In the genomic region with DNA sequence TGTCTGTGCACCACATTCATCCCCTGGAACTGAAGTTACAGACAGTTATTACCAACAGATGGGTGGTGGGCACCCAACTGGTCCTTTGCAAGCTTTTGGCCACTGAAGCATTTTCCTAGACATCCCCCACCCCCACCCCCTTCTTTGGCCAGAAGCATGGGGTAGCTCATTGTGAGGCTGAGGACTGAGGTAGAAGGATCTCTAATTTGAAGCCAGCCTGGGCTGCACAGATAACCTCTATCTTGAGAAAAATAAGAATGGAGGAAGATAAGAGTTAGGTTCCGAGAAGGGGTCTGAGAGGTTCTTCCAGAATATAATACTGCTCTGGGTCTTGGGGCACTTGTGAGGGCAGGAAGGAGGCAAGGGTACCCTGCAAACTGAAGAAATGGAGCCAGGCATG, we compare ENCODE assay signal across 23 mouse cellular contexts. TPM values are rescaled to one million over a fixed set of nuclear protein-coding genes. Genes with fewer than 3 reads are reported as not detected.
DNase-seq lines count a peak whose midpoint lies in the region; ATAC-seq and TF ChIP-seq lines count a peak whose summit lies in the region.
"Had no signal": no experiment of that assay in that cellular context is flagged by ENCODE, and none has a peak within 500 bp of the region (broad histone marks: within the 10 kb centered on the region; RNA-seq: fewer than 3 reads in every experiment).

No protein-coding gene starts in this region.

- ATAC-seq in liver, embryonic 12.5 days: peak; percentile 78
- no peak for ATAC-seq in liver, postnatal 0 days
- ATAC-seq in liver, embryonic 15.5 days (ENCODE audit: insufficient read depth): peak; percentile 44; the same call in 1 of the 2 replicates
- ATAC-seq: activated CD4-positive, CD25-positive, alpha-beta regulatory T cell, adult 4 months; CD4-positive, CD25-positive, alpha-beta regulatory T cell, adult 4 months; forebrain, embryonic 14.5 days; forebrain, postnatal 0 days had no signal

- no peak overlapping the region for H3K4me3 ChIP-seq in liver, embryonic 12.5 days
- H3K4me3 ChIP-seq in liver, postnatal 0 days (ENCODE audit: low read depth, low read length): no peak overlapping the region
- no peak overlapping the region for H3K4me3 ChIP-seq in cortical plate, adult 2 months (ENCODE audit: insufficient read depth, low read length)
- H3K4me3 ChIP-seq in liver, embryonic 15.5 days (replicated peaks): no peak overlapping the region
- H3K4me3 ChIP-seq: embryonic facial prominence, embryonic 12.5 days; embryonic facial prominence, embryonic 15.5 days; gastrocnemius, adult 2 months; hindbrain, embryonic 12.5 days; hindbrain, embryonic 15.5 days had no signal

- H3K27me3 ChIP-seq in liver, embryonic 12.5 days (replicated peaks): no peaks in the 10 kb centered on the region
- H3K27me3 ChIP-seq in liver, postnatal 0 days (ENCODE audit: insufficient read depth, low read length): no peaks in the 10 kb centered on the region
- no peaks in the 10 kb centered on the region for H3K27me3 ChIP-seq in liver, embryonic 15.5 days
- H3K27me3 ChIP-seq: embryonic facial prominence, embryonic 12.5 days; embryonic facial prominence, embryonic 15.5 days; hindbrain, embryonic 12.5 days; hindbrain, embryonic 15.5 days had no signal

- TF ChIP-seq POLR2A in cortical plate, adult 2 months (IDR thresholded peaks at IDR 0.05; ENCODE audit: extremely low read depth, insufficient read depth, low read length): no peak

- H3K9me3 ChIP-seq in liver, embryonic 12.5 days (replicated peaks): no peaks in the 10 kb centered on the region
- H3K9me3 ChIP-seq in liver, postnatal 0 days (ENCODE audit: low read length): no peaks in the 10 kb centered on the region
- no peaks in the 10 kb centered on the region for H3K9me3 ChIP-seq in liver, embryonic 15.5 days (replicated peaks)
- H3K9me3 ChIP-seq: embryonic facial prominence, embryonic 12.5 days; embryonic facial prominence, embryonic 15.5 days; hindbrain, embryonic 12.5 days; hindbrain, embryonic 15.5 days had no signal

- peak overlapping the region; percentile 4 for H3K4me2 ChIP-seq in liver, embryonic 12.5 days
- H3K4me2 ChIP-seq in liver, postnatal 0 days (ENCODE audit: low read depth, low read length): no peak overlapping the region
- H3K4me2 ChIP-seq in liver, embryonic 15.5 days: no peak overlapping the region
- H3K4me2 ChIP-seq: embryonic facial prominence, embryonic 12.5 days; embryonic facial prominence, embryonic 15.5 days; heart, embryonic 11.5 days; hindbrain, embryonic 12.5 days; hindbrain, embryonic 15.5 days had no signal

- peaks cover 42% of the 10 kb centered on the region for H3K4me1 ChIP-seq in liver, embryonic 12.5 days
- peaks cover 13% of the 10 kb centered on the region for H3K4me1 ChIP-seq in liver, postnatal 0 days (ENCODE audit: insufficient read depth)
- peaks cover 6% of the 10 kb centered on the region for H3K4me1 ChIP-seq in cortical plate, adult 2 months (ENCODE audit: control insufficient read depth, insufficient read depth, low read length)
- peaks cover 38% of the 10 kb centered on the region for H3K4me1 ChIP-seq in liver, embryonic 15.5 days (replicated peaks)
- H3K4me1 ChIP-seq: embryonic facial prominence, embryonic 12.5 days; embryonic facial prominence, embryonic 15.5 days; hindbrain, embryonic 12.5 days; hindbrain, embryonic 15.5 days had no signal

- WGBS in liver, embryonic 12.5 days (ENCODE audit: insufficient replicate concordance): 22% methylated on average over 1 of the region's 1 CpGs
- WGBS in liver, postnatal 0 days (ENCODE audit: insufficient replicate concordance): 51% methylated on average over 1 of the region's 1 CpGs
- WGBS in liver, embryonic 15.5 days (ENCODE audit: insufficient replicate concordance): 28% methylated on average over 1 of the region's 1 CpGs

- H3K9ac ChIP-seq in liver, embryonic 12.5 days: no peak overlapping the region
- H3K9ac ChIP-seq in liver, postnatal 0 days (replicated peaks): no peak overlapping the region
- no peak overlapping the region for H3K9ac ChIP-seq in liver, embryonic 15.5 days
- H3K9ac ChIP-seq: embryonic facial prominence, embryonic 12.5 days; embryonic facial prominence, embryonic 15.5 days; forebrain, postnatal 0 days; hindbrain, embryonic 12.5 days; hindbrain, embryonic 15.5 days had no signal

- no peak for DNase-seq in liver, postnatal 0 days
- no peak for DNase-seq in spleen, postnatal 10 days (ENCODE audit: low spot score in 2 of 2)
- DNase-seq in left cerebral cortex, adult 18-20 months (ENCODE audit: low spot score in 2 of 2): no peak
- DNase-seq in c-Kit-positive CD71-positive TER-119-positive erythroid progenitor cells, embryonic 14.5 days (ENCODE audit: low spot score): no peak
- DNase-seq: adrenal gland, adult 8-10 months; adrenal gland, postnatal 25 days; cerebellum, adult 11-12 months; cerebellum, adult 8-10 months; forebrain, postnatal 0 days; gastrocnemius, adult 2 months; gastrocnemius, postnatal 14 days; heart, adult 11 months had no signal

- H3K36me3 ChIP-seq in liver, embryonic 12.5 days: peaks cover 45% of the 10 kb centered on the region
- peaks cover 19% of the 10 kb centered on the region for H3K36me3 ChIP-seq in liver, postnatal 0 days (replicated peaks; ENCODE audit: insufficient read depth, low read length)
- peaks cover 42% of the 10 kb centered on the region for H3K36me3 ChIP-seq in liver, embryonic 15.5 days (replicated peaks)

- TF ChIP-seq EP300 in liver, postnatal 0 days (IDR thresholded peaks at IDR 0.05; ENCODE audit: low read depth): no peak

- no peak overlapping the region for H3K27ac ChIP-seq in liver, embryonic 12.5 days
- no peak overlapping the region for H3K27ac ChIP-seq in liver, postnatal 0 days (ENCODE audit: low read depth)
- peak overlapping the region; percentile 42 for H3K27ac ChIP-seq in cortical plate, adult 2 months (ENCODE audit: insufficient read depth, low read length)
- H3K27ac ChIP-seq in liver, embryonic 15.5 days (replicated peaks): no peak overlapping the region
- H3K27ac ChIP-seq: embryonic facial prominence, embryonic 12.5 days; embryonic facial prominence, embryonic 15.5 days; gastrocnemius, adult 2 months; hindbrain, embryonic 12.5 days; hindbrain, embryonic 15.5 days had no signal

- no peak for TF ChIP-seq CTCF in liver, postnatal 0 days (IDR thresholded peaks at IDR 0.05; ENCODE audit: low read depth)
- TF ChIP-seq CTCF in cortical plate, adult 2 months (IDR thresholded peaks at IDR 0.05; ENCODE audit: extremely low read depth, insufficient read depth, low read length): no peak

RNA-seq across cellular contexts. Expression of a gene that starts 44.5 kb away (rescaled TPM):
- polyA plus RNA-seq in liver, embryonic 12.5 days (2016; fragmentation: Nextera tagmentation; extraction: Ambion mirVana): 14.2 and 16.0 TPM in 2 replicates
- 6.4 and 7.0 TPM in 2 replicates for polyA plus RNA-seq in liver, postnatal 0 days (2015; fragmentation: Nextera tagmentation; extraction: Ambion mirVana)
- polyA plus RNA-seq in cortical plate, adult 2 months (2012; rRNA removed): 23.9 and 24.2 TPM in 2 replicates
- 8.6 and 9.1 TPM in 2 replicates for polyA plus RNA-seq in liver, embryonic 15.5 days (2015; fragmentation: Nextera tagmentation; extraction: Ambion mirVana)
- total RNA-seq in left cerebral cortex, adult 18-20 months (2021): 10 to 100 TPM; 46.2 to 48.1 TPM

RNA-seq across cellular contexts. Expression of a gene that starts 58.5 kb away (rescaled TPM):
- 0.51 and 0.63 TPM in 2 replicates for polyA plus RNA-seq in liver, embryonic 12.5 days (2016; fragmentation: Nextera tagmentation; extraction: Ambion mirVana)
- polyA plus RNA-seq in liver, postnatal 0 days (2015; fragmentation: Nextera tagmentation; extraction: Ambion mirVana): 0.13 and 0.29 TPM in 2 replicates
- 10.6 and 12.4 TPM in 2 replicates for polyA plus RNA-seq in cortical plate, adult 2 months (2012; rRNA removed)
- polyA plus RNA-seq in liver, embryonic 15.5 days (2015; fragmentation: Nextera tagmentation; extraction: Ambion mirVana): 0.22 TPM in 2 replicates
- total RNA-seq in left cerebral cortex, adult 18-20 months (2021): 10 to 100 TPM; 10.9 to 11.6 TPM
